Mouse (Mus musculus) heart, postnatal 4 days (tissue): ENCODE data around the gene Sv2c. TPM values are rescaled to one million over a fixed set of nuclear protein-coding genes. Genes with fewer than 3 reads are reported as not detected.
"Not testable (repeated sequence)": the region's sequence is repeated elsewhere in the genome, so short reads cannot be mapped to it uniquely, and the experiment has no call there.

Source experiments
- DNase-seq: peaks from one replicate; pipeline ENCODE4 v3.0.0; 2021
- total RNA-seq, 2 experiments: library from RNA; stranded (reverse); gene quantifications; 2 replicates each; pipeline ENCODE4 v1.2.3; 2021

Sv2c gene
- total RNA-seq, 2 experiments from 2014 or later: 0.21 to 0.54 TPM

- no peak for DNase-seq
Measured at GRCm38 (mm10) chr13:96045396-96045795, 87.0 kb downstream of the Sv2c start.

- no peak for DNase-seq
Measured at GRCm38 (mm10) chr13:96040275-96041042, 91.9 kb downstream of the Sv2c start.

GRCm38 (mm10) chr13:96039536-96039935, 92.8 kb downstream of the Sv2c start:
- DNase-seq: no peak

GRCm38 (mm10) chr13:96030368-96031223, 101.8 kb downstream of the Sv2c start:
- peak; percentile 70 for DNase-seq

GRCm38 (mm10) chr13:96023858-96024257, 108.5 kb downstream of the Sv2c start:
- no peak for DNase-seq

GRCm38 (mm10) chr13:96015516-96015915, 116.9 kb downstream of the Sv2c start:
- DNase-seq: no peak

GRCm38 (mm10) chr13:96010861-96011511, 121.4 kb downstream of the Sv2c start:
- DNase-seq: no peak

- no peak for DNase-seq
Measured at GRCm38 (mm10) chr13:96008975-96009374, 123.4 kb downstream of the Sv2c start.

- DNase-seq: no peak
Measured at GRCm38 (mm10) chr13:96008154-96008553, 124.2 kb downstream of the Sv2c start.

- DNase-seq: no peak
Measured at GRCm38 (mm10) chr13:96003539-96003938, 128.8 kb downstream of the Sv2c start.

GRCm38 (mm10) chr13:96002475-96002874, 129.9 kb downstream of the Sv2c start:
- DNase-seq: no peak

- no peak for DNase-seq
Measured at GRCm38 (mm10) chr13:95999396-95999795, 133.0 kb downstream of the Sv2c start.

- no peak for DNase-seq
Measured at GRCm38 (mm10) chr13:95997294-95997693, 135.1 kb downstream of the Sv2c start.

- no peak for DNase-seq
Measured at GRCm38 (mm10) chr13:95994705-95995703, 137.4 kb downstream of the Sv2c start.

GRCm38 (mm10) chr13:95988181-95988580, 144.2 kb downstream of the Sv2c start:
- DNase-seq: no peak

- DNase-seq: no peak
Measured at GRCm38 (mm10) chr13:95987147-95987546, 145.2 kb downstream of the Sv2c start.

GRCm38 (mm10) chr13:95986375-95986774, 146.0 kb downstream of the Sv2c start:
- peak; percentile 32 for DNase-seq

GRCm38 (mm10) chr13:95975225-95975624, 157.2 kb downstream of the Sv2c start:
- no peak for DNase-seq

- no peak for DNase-seq
Measured at GRCm38 (mm10) chr13:95974106-95974505, 158.3 kb downstream of the Sv2c start.

GRCm38 (mm10) chr13:95973368-95973958, 158.9 kb downstream of the Sv2c start:
- DNase-seq: peak; percentile 84

- not testable (repeated sequence) for DNase-seq
Measured at GRCm38 (mm10) chr13:95968031-95968430, 164.3 kb downstream of the Sv2c start.
